Mouse (Mus musculus) kidney, postnatal 14 days (tissue): ENCODE measurements at regions not wholly inside any gene's neighbourhood (a gene's known extent, or its start where the extent isn't known, plus 50 kb on each side); places are given as distances from the start of the nearest gene placed in this dataset.
"Not testable (repeated sequence)": the region's sequence is repeated elsewhere in the genome, so short reads cannot be mapped to it uniquely, and the experiment has no call there.

Experiments
- DNase-seq: peaks from one replicate; pipeline ENCODE4 v3.0.0; 2022; ENCODE audit warnings: mixed read lengths

GRCm38 (mm10) chr8:113916649-113917048 lies 68.1 kb upstream of the Adamts18 start:
- no peak for DNase-seq

GRCm38 (mm10) chr8:113917197-113917596 lies 68.7 kb upstream of the Adamts18 start:
- DNase-seq: peak; percentile 1

- DNase-seq: no peak
Observed at GRCm38 (mm10) chr8:113920306-113920705, 71.8 kb upstream of the Adamts18 start.

GRCm38 (mm10) chr8:113923381-113923780 lies 74.8 kb upstream of the Adamts18 start:
- no peak for DNase-seq

- peak; percentile 44 for DNase-seq
Observed at GRCm38 (mm10) chr8:113953721-113954120, 105.2 kb upstream of the Adamts18 start.

- DNase-seq: no peak
Observed at GRCm38 (mm10) chr8:113956439-113957043, 108.0 kb upstream of the Adamts18 start.

- peak; percentile 9 for DNase-seq
Observed at GRCm38 (mm10) chr8:113957821-113958220, 109.3 kb upstream of the Adamts18 start.

- DNase-seq: no peak
Observed at GRCm38 (mm10) chr8:113975810-113976209, 127.3 kb upstream of the Adamts18 start.

GRCm38 (mm10) chr8:113976626-113977025 lies 128.1 kb upstream of the Adamts18 start:
- no peak for DNase-seq

- DNase-seq: no peak
Observed at GRCm38 (mm10) chr8:113977072-113977471, 128.5 kb upstream of the Adamts18 start.

- no peak for DNase-seq
Observed at GRCm38 (mm10) chr8:113978946-113979345, 130.4 kb upstream of the Adamts18 start.

GRCm38 (mm10) chr8:113979837-113980236 lies 131.3 kb upstream of the Adamts18 start:
- no peak for DNase-seq

GRCm38 (mm10) chr8:113981339-113981738 lies 132.8 kb upstream of the Adamts18 start:
- DNase-seq: no peak

- peak; percentile 66 for DNase-seq
Observed at GRCm38 (mm10) chr8:113984845-113985244, 136.3 kb upstream of the Adamts18 start.

- DNase-seq: no peak
Observed at GRCm38 (mm10) chr8:113985471-113985870, 136.9 kb upstream of the Adamts18 start.

GRCm38 (mm10) chr8:113985948-113986347 lies 137.4 kb upstream of the Adamts18 start:
- no peak for DNase-seq

- no peak for DNase-seq
Observed at GRCm38 (mm10) chr8:113990718-113991117, 142.2 kb upstream of the Adamts18 start.

- DNase-seq: no peak
Observed at GRCm38 (mm10) chr8:113998881-113999280, 134.5 kb upstream of the Nudt7 start.

GRCm38 (mm10) chr8:114001674-114002073 lies 131.7 kb upstream of the Nudt7 start:
- DNase-seq: no peak

- DNase-seq: no peak
Observed at GRCm38 (mm10) chr8:114004436-114004835, 128.9 kb upstream of the Nudt7 start.

GRCm38 (mm10) chr8:114006587-114006986 lies 126.8 kb upstream of the Nudt7 start:
- DNase-seq: no peak

GRCm38 (mm10) chr8:114007103-114007502 lies 126.3 kb upstream of the Nudt7 start:
- DNase-seq: no peak

GRCm38 (mm10) chr8:114018364-114018763 lies 115.0 kb upstream of the Nudt7 start:
- peak; percentile 52 for DNase-seq

GRCm38 (mm10) chr8:114030141-114030540 lies 103.2 kb upstream of the Nudt7 start:
- not testable (repeated sequence) for DNase-seq

GRCm38 (mm10) chr8:114052426-114052825 lies 80.9 kb upstream of the Nudt7 start:
- no peak for DNase-seq
